Mouse (Mus musculus) forebrain, postnatal 0 days (tissue): ENCODE measurements around the gene Slc6a17. TPM values are rescaled to one million over a fixed set of nuclear protein-coding genes. Genes with fewer than 3 reads are reported as not detected.
A peak's percentile ranks its signal among the peaks of the same experiment; 100 is the strongest.

ENCODE experiments used
- ATAC-seq: fragments of 200-750 bp; cut with Nextera tagmentation; 2 replicates; pipeline ENCODE4 v1.8.0; 2017; ENCODE audit warnings: mild to moderate bottlenecking, moderate library complexity
- DNase-seq: peaks from one replicate; pipeline ENCODE4 v3.0.0-alpha.2; 2015
- H3K27ac ChIP-seq: fragments of 300-500 bp; sonication (generic); 2 replicates; pipeline ENCODE4 v1.5.1; 2014; ENCODE audit warnings: low read depth, mild to moderate bottlenecking, antibody characterized with exemption, low read length, moderate library complexity, mixed read lengths
- H3K27me3 ChIP-seq: fragments of 300-500 bp; sonication (generic); 2 replicates; pipeline ENCODE4 v1.6.1; 2014; ENCODE audit warnings: mild to moderate bottlenecking, low read length, mixed read lengths; ENCODE audit not compliant: insufficient read depth
- H3K36me3 ChIP-seq: fragments of 300-500 bp; sonication (generic); 2 replicates; pipeline ENCODE4 v1.6.1; 2014; ENCODE audit warnings: mild to moderate bottlenecking, moderate library complexity; ENCODE audit not compliant: insufficient read depth
- H3K4me1 ChIP-seq: fragments of 300-500 bp; sonication (generic); 2 replicates; pipeline ENCODE4 v1.6.1; 2014; ENCODE audit warnings: antibody characterized with exemption; ENCODE audit not compliant: insufficient read depth
- H3K4me2 ChIP-seq: fragments of 300-500 bp; sonication (generic); 2 replicates; pipeline ENCODE4 v1.6.1; 2014; ENCODE audit warnings: low read depth, mild to moderate bottlenecking, moderate library complexity
- H3K4me3 ChIP-seq: fragments of 300-500 bp; sonication (generic); 2 replicates; pipeline ENCODE4 v1.5.1; 2014; ENCODE audit warnings: low read depth, low read length, mixed read lengths
- H3K9ac ChIP-seq: fragments of 300-500 bp; sonication (generic); 2 replicates; pipeline ENCODE4 v1.6.1; 2014; ENCODE audit warnings: mild to moderate bottlenecking
- H3K9me3 ChIP-seq: fragments of 300-500 bp; sonication (generic); 2 replicates; pipeline ENCODE4 v1.6.1; 2016; ENCODE audit warnings: low read length
- CTCF ChIP-seq: sonication (generic); IDR thresholded peaks from 2 replicates; pipeline ENCODE4 v1.5.1; 2016; ENCODE audit warnings: antibody characterized with exemption, control low read depth, low read depth
- WGBS: fragments of 180-500 bp; shearing (Covaris S2); extraction: QIAGEN DNeasy Blood & Tissue Kit; methylation state at CpG from one replicate; pipeline ENCODE4 v1.1.7; 2014; 5-methylcytosine and 5-hydroxymethylcytosine counted together
- polyA plus RNA-seq: library from polyadenylated mRNA; unstranded; fragments of >200 nt; fragmentation: Nextera tagmentation; extraction: Ambion mirVana; gene quantifications from 2 replicates; pipeline ENCODE4 v1.2.1, GENCODE M21; 2015
- total RNA-seq: library from RNA; depleted of rRNA; stranded (reverse); fragments of >200 nt; gene quantifications from 2 replicates; pipeline ENCODE4 v1.2.3, GENCODE M21; 2014; rRNA removed

Gene Slc6a17
- total and polyA plus RNA-seq, 2 experiments from 2014 or later, result 22.7 to 61.2 TPM

- TF ChIP-seq CTCF, result no peak
- Histone ChIP-seq H3K4me1 (0 out of 2 replicates have a peak, but pooled peaks cover 4% of the 10 kb centered on the region), H3K9me3 (no peaks in the 10 kb centered on the region), H3K27me3 (no peaks in the 10 kb centered on the region), H3K27ac (no peak overlapping the region), H3K9ac (no peak overlapping the region), H3K36me3 (no peaks in the 10 kb centered on the region), H3K4me2 (no peak overlapping the region), H3K4me3 (no peak overlapping the region)
- peak; percentile 44 for ATAC-seq
- WGBS, result 26% methylated on average over 6 of the region's 6 CpGs
- DNase-seq, result peak; percentile 47
These were observed 81.4 kb downstream of the Slc6a17 start for GRCm38 (mm10) chr3:107436434-107436833.

DNA sequence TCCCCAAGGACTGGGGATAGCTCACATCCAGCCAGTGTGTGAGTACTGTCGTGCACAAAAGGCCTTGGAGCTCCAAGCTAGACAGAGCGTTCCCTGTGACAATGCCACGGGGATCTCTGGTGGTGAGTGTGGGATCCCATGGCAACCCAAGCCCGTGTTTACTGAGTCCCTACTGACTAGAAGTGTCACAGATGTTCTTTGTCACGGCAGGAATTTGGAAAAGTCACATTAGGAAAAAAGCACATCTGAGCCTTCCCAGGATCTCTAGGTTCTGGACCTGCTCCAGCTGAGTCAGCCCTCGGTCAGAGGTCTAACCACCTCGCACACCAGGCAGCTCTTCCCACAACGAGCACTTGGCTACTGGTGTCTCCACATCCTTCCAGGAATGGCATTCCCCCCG, 84.2 kb downstream of the Slc6a17 start:
- H3K9me3 ChIP-seq, result no peaks in the 10 kb centered on the region
- H3K27ac ChIP-seq, result no peak overlapping the region
- ATAC-seq, result no peak
- no peak overlapping the region for H3K9ac ChIP-seq
- H3K27me3 ChIP-seq, result no peaks in the 10 kb centered on the region
- TF ChIP-seq CTCF, result no peak
- H3K36me3 ChIP-seq, result no peaks in the 10 kb centered on the region
- no peak for DNase-seq
- WGBS, result 60% methylated on average over 9 of the region's 9 CpGs
- no peak overlapping the region for H3K4me3 ChIP-seq
- H3K4me2 ChIP-seq, result no peak overlapping the region
- 0 out of 2 replicates have a peak, but pooled peaks cover 4% of the 10 kb centered on the region for H3K4me1 ChIP-seq

DNA sequence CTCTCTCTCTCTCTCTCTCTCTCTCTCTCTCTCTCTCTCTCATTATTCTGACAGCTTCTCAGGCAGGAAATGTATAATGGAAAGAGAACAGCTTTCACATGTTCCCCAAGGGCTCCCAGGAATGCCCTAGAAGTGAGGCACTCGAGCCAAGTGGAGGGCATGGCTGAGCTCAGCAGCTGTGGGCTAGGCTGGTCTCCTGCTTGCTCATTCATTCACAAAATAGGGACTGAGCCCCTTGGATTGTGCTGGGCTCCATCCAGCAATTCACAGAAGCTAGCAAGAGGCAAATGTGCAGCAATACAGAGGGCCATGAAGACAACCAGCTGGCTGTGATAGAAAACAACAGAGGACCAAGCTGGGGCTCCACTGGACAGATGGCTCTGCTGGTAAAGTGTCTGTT, 86.5 kb downstream of the Slc6a17 start:
- 0% methylated on average over 1 of the region's 1 CpGs for WGBS
- Histone ChIP-seq H3K9me3 (no peaks in the 10 kb centered on the region), H3K4me2 (no peak overlapping the region), H3K27me3 (no peaks in the 10 kb centered on the region), H3K4me1 (0 out of 2 replicates have a peak, but pooled peaks cover 4% of the 10 kb centered on the region), H3K27ac (0 out of 2 replicates have a peak overlapping the region, but pooled peaks have one; percentile 15), H3K4me3 (no peak overlapping the region), H3K36me3 (no peaks in the 10 kb centered on the region), H3K9ac (no peak overlapping the region)
- DNase-seq, result peak; percentile 67
- peak; percentile 89 for ATAC-seq
- no peak for TF ChIP-seq CTCF

GRCm38 (mm10) chr3:107424258-107425041, 93.4 kb downstream of the Slc6a17 start:
- no peaks in the 10 kb centered on the region for H3K36me3 ChIP-seq
- H3K4me3 ChIP-seq, result no peak overlapping the region
- H3K27ac ChIP-seq, result peak overlapping the region; percentile 4; the same call in 1 of the 2 replicates
- no peaks in the 10 kb centered on the region for H3K27me3 ChIP-seq
- no peaks in the 10 kb centered on the region for H3K9me3 ChIP-seq
- peak overlapping the region; percentile 10; the same call in 1 of the 2 replicates for H3K4me2 ChIP-seq
- 33% methylated on average over 11 of the region's 11 CpGs for WGBS
- TF ChIP-seq CTCF, result no peak
- DNase-seq, result peak; percentile 71
- 0 out of 2 replicates have a peak, but pooled peaks cover 6% of the 10 kb centered on the region for H3K4me1 ChIP-seq
- H3K9ac ChIP-seq, result no peak overlapping the region
- peak; percentile 91 for ATAC-seq

DNA sequence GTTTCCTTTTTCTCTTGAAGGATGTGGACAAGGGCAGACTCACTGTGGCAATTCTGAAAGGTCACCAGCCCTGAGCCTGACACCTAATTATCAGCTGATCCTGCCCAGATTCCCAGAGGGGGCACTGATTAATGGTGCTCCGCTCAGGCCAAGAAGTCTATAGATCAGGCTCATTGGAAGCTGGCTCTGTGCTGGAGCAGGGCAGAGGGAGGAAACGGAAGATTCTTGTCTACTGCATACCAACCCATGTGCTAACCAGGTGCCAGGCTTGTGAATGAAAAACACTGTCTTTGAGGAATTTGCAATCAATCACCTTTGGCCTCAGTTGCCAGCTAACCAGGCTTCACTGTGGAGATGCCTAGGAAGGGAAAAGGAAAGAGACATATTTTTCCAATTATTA, 97.7 kb downstream of the Slc6a17 start:
- Histone ChIP-seq H3K4me3 (no peak overlapping the region), H3K9ac (no peak overlapping the region), H3K36me3 (no peaks in the 10 kb centered on the region), H3K4me2 (no peak overlapping the region), H3K4me1 (0 out of 2 replicates have a peak, but pooled peaks cover 6% of the 10 kb centered on the region), H3K9me3 (no peaks in the 10 kb centered on the region), H3K27ac (no peak overlapping the region), H3K27me3 (no peaks in the 10 kb centered on the region)
- no peak for TF ChIP-seq CTCF
- DNase-seq (no peak), ATAC-seq (no peak)
- 68% methylated on average over 2 of the region's 2 CpGs for WGBS

Other genes with a start within 250 kb of the Slc6a17 start
- gene Lamtor5, start 239.2 kb downstream of the Slc6a17 start, total RNA-seq, result 76.1 and 77.0 TPM in 2 replicates
- gene Lamtor5, start 239.2 kb downstream of the Slc6a17 start, polyA plus RNA-seq, result 188 and 228 TPM in 2 replicates
- 1.1 and 2.3 TPM in 2 replicates for gene Slc16a4, start 226.8 kb downstream of the Slc6a17 start, total RNA-seq
- gene Slc16a4, start 226.8 kb downstream of the Slc6a17 start, polyA plus RNA-seq, result 2.1 and 2.3 TPM in 2 replicates
- 17.0 and 22.0 TPM in 2 replicates for gene Rbm15, start 184.3 kb downstream of the Slc6a17 start, total RNA-seq
- 4.0 and 5.5 TPM in 2 replicates for gene Rbm15, start 184.3 kb downstream of the Slc6a17 start, polyA plus RNA-seq
- gene Kcnc4, start 58.5 kb downstream of the Slc6a17 start, total RNA-seq, result 10.7 and 15.4 TPM in 2 replicates
- gene Kcnc4, start 58.5 kb downstream of the Slc6a17 start, polyA plus RNA-seq, result 4.2 and 6.6 TPM in 2 replicates
- 0.23 TPM in 1 of 2 replicates, not detected in the other for gene Ubl4b, start 37.1 kb upstream of the Slc6a17 start, total RNA-seq
- gene Ubl4b, start 37.1 kb upstream of the Slc6a17 start, polyA plus RNA-seq, result not detected in 2 replicates
- 2.2 and 3.3 TPM in 2 replicates for gene Alx3, start 77.0 kb upstream of the Slc6a17 start, total RNA-seq
- 3.7 and 5.2 TPM in 2 replicates for gene Alx3, start 77.0 kb upstream of the Slc6a17 start, polyA plus RNA-seq
- gene Gm10961, start 113.3 kb upstream of the Slc6a17 start, total RNA-seq, result not detected in 2 replicates
- not detected in 2 replicates for gene Gm10961, start 113.3 kb upstream of the Slc6a17 start, polyA plus RNA-seq
- 115 and 135 TPM in 2 replicates for gene Strip1, start 113.7 kb upstream of the Slc6a17 start, total RNA-seq
- gene Strip1, start 113.7 kb upstream of the Slc6a17 start, polyA plus RNA-seq, result 92.6 and 108 TPM in 2 replicates
- 54.2 and 54.6 TPM in 2 replicates for gene Ahcyl1, start 178.5 kb upstream of the Slc6a17 start, total RNA-seq
- gene Ahcyl1, start 178.5 kb upstream of the Slc6a17 start, polyA plus RNA-seq, result 79.2 and 100 TPM in 2 replicates
- 6.3 and 11.7 TPM in 2 replicates for gene Csf1, start 242.5 kb upstream of the Slc6a17 start, total RNA-seq
- 7.2 and 8.6 TPM in 2 replicates for gene Csf1, start 242.5 kb upstream of the Slc6a17 start, polyA plus RNA-seq